Mouse (Mus musculus): Measurements from ENCODE around the gene P2ry6.

The P2ry6 gene

DNA sequence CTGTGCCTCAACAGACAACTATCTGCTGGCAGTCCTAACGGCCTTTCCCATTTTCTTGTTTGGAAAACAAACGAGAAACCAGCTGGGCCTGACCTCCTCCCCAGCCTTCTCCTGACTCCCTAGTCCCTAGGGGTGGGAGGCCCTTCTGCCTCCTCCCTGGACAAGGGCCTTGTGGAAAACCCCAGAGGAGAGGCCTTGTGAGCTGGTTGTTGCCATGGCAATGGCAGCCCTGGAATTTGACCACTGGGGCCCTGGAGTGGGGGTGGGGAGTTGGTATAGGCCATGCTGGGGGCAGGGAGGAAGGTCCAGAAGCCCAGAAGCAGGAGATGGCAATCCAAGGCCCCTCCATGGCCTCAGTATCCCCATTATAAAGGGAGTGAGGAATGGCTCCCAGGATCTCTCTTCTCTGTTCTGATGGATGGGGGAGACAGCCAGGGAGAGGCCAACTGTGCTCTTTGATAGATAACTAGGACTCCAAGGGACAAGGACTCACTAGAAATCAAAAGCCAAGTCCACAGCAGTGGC, 63.1 kb downstream of the P2ry6 start:
- TF ChIP-seq CTCF (conservative IDR thresholded peaks at IDR 0.05; ENCODE audit: low read length) (no peak), POU5F1 (IDR thresholded peaks at IDR 0.05; ENCODE audit: borderline replicate concordance, low read length) (no peak), NANOG (IDR thresholded peaks at IDR 0.05; ENCODE audit: borderline replicate concordance, low read length) (no peak)
- Histone ChIP-seq H3K4me3 (replicated peaks; ENCODE audit: low read length) (no peak overlapping the region), H3K4me1 (replicated peaks; ENCODE audit: low read depth, low read length) (peaks cover 55% of the 10 kb centered on the region), H3K27me3 (ENCODE audit: insufficient read depth, low read length) (no peaks in the 10 kb centered on the region), H3K36me3 (ENCODE audit: insufficient read depth, low read length) (peaks cover 25% of the 10 kb centered on the region), H3K9me3 (ENCODE audit: low read length) (no peaks in the 10 kb centered on the region)

DNA sequence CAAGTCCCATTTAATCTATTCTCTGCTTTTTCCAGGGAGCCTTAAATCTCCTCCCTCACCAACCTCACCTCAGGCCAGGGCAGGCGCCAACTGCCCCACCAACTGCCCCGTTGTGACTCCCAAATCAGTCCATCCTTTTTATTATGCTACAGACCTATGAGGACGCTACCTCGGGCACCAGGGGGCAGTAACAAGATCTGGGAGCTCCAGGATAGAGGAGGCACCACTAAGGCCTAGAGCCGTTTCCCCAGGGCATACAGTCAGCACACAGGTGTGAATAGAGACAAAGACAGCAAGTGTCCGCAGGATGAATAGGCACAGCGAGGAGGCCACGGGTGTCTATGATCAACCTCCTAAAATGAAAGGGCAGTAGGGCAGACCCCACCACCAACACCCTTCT, 65.9 kb downstream of the P2ry6 start:
- Histone ChIP-seq H3K4me1 (replicated peaks; ENCODE audit: low read depth, low read length) (peaks cover 40% of the 10 kb centered on the region), H3K9me3 (ENCODE audit: low read length) (no peaks in the 10 kb centered on the region), H3K27me3 (ENCODE audit: insufficient read depth, low read length) (no peaks in the 10 kb centered on the region), H3K4me3 (replicated peaks; ENCODE audit: low read length) (peak overlapping the region; percentile 60), H3K36me3 (ENCODE audit: insufficient read depth, low read length) (peaks cover 18% of the 10 kb centered on the region; the same call in 1 of the 2 replicates)
- TF ChIP-seq CTCF (conservative IDR thresholded peaks at IDR 0.05; ENCODE audit: low read length): peak; percentile 33; the same call in 1 of the 2 replicates
- TF ChIP-seq NANOG (IDR thresholded peaks at IDR 0.05; ENCODE audit: borderline replicate concordance, low read length): no peak

DNA sequence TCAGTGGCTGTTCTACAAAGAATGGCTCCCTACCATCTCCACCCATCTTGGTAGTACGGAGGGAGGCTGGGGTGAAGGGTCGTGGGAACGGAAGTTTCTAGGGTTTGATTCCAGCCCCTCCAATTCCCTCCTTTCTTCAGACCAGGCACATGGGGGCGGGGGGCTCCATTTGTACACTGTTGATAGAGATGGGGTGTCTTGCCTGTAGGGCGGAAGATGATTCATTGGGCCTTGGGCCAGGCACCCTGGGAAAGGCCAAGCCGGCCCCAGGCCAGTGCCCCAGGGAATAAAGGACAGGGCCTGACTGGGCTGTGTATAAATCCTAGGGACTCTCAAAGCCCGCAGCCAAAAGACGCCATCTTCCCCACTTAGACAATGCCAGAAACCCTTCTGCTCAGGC, 66.4 kb downstream of the P2ry6 start:
- no peak for TF ChIP-seq CTCF (conservative IDR thresholded peaks at IDR 0.05; ENCODE audit: low read length)
- TF ChIP-seq NANOG (IDR thresholded peaks at IDR 0.05; ENCODE audit: borderline replicate concordance, low read length): no peak
- TF ChIP-seq POU5F1 (IDR thresholded peaks at IDR 0.05; ENCODE audit: borderline replicate concordance, low read length): no peak

GRCm38 (mm10) chr7:100907231-100907630, 67.2 kb downstream of the P2ry6 start:
- peaks cover 13% of the 10 kb centered on the region; the same call in 1 of the 2 replicates for H3K36me3 ChIP-seq (ENCODE audit: insufficient read depth, low read length)
- H3K9me3 ChIP-seq (ENCODE audit: low read length): no peaks in the 10 kb centered on the region
- peaks cover 35% of the 10 kb centered on the region for H3K4me1 ChIP-seq (replicated peaks; ENCODE audit: low read depth, low read length)
- no peaks in the 10 kb centered on the region for H3K27me3 ChIP-seq (ENCODE audit: insufficient read depth, low read length)
- H3K4me3 ChIP-seq (replicated peaks; ENCODE audit: low read length): no peak overlapping the region
- TF ChIP-seq POU5F1 (IDR thresholded peaks at IDR 0.05; ENCODE audit: borderline replicate concordance, low read length) (no peak), CTCF (conservative IDR thresholded peaks at IDR 0.05; ENCODE audit: low read length) (peak; percentile 99)

More for the DNA sequence above, 66.4 kb downstream of the P2ry6 start:
- no peaks in the 10 kb centered on the region for H3K9me3 ChIP-seq (ENCODE audit: low read length)
- H3K4me3 ChIP-seq (replicated peaks; ENCODE audit: low read length): peak overlapping the region; percentile 60
- H3K27me3 ChIP-seq (ENCODE audit: insufficient read depth, low read length): no peaks in the 10 kb centered on the region
- H3K36me3 ChIP-seq (ENCODE audit: insufficient read depth, low read length): peaks cover 13% of the 10 kb centered on the region; the same call in 1 of the 2 replicates
- H3K4me1 ChIP-seq (replicated peaks; ENCODE audit: low read depth, low read length): peaks cover 40% of the 10 kb centered on the region

- Histone ChIP-seq H3K4me1 (replicated peaks; ENCODE audit: low read depth, low read length) (peaks cover 24% of the 10 kb centered on the region), H3K36me3 (ENCODE audit: insufficient read depth, low read length) (peaks cover 13% of the 10 kb centered on the region; the same call in 1 of the 2 replicates), H3K27me3 (ENCODE audit: insufficient read depth, low read length) (no peaks in the 10 kb centered on the region), H3K9me3 (ENCODE audit: low read length) (no peaks in the 10 kb centered on the region), H3K4me3 (replicated peaks; ENCODE audit: low read length) (no peak overlapping the region)
- TF ChIP-seq POU5F1 (IDR thresholded peaks at IDR 0.05; ENCODE audit: borderline replicate concordance, low read length) (no peak), CTCF (conservative IDR thresholded peaks at IDR 0.05; ENCODE audit: low read length) (no peak), NANOG (IDR thresholded peaks at IDR 0.05; ENCODE audit: borderline replicate concordance, low read length) (no peak)
Measured at GRCm38 (mm10) chr7:100906029-100906789, 68.2 kb downstream of the P2ry6 start.

GRCm38 (mm10) chr7:100905037-100905436, 69.4 kb downstream of the P2ry6 start:
- H3K4me3 ChIP-seq (replicated peaks; ENCODE audit: low read length): no peak overlapping the region
- TF ChIP-seq CTCF (conservative IDR thresholded peaks at IDR 0.05; ENCODE audit: low read length) (no peak), POU5F1 (IDR thresholded peaks at IDR 0.05; ENCODE audit: borderline replicate concordance, low read length) (no peak), NANOG (IDR thresholded peaks at IDR 0.05; ENCODE audit: borderline replicate concordance, low read length) (no peak)
- H3K36me3 ChIP-seq (ENCODE audit: insufficient read depth, low read length): peaks cover 13% of the 10 kb centered on the region; the same call in 1 of the 2 replicates
- H3K27me3 ChIP-seq (ENCODE audit: insufficient read depth, low read length): no peaks in the 10 kb centered on the region
- H3K4me1 ChIP-seq (replicated peaks; ENCODE audit: low read depth, low read length): peaks cover 22% of the 10 kb centered on the region
- H3K9me3 ChIP-seq (ENCODE audit: low read length): no peaks in the 10 kb centered on the region

GRCm38 (mm10) chr7:100904612-100905011, 69.8 kb downstream of the P2ry6 start:
- Histone ChIP-seq H3K36me3 (ENCODE audit: insufficient read depth, low read length) (peaks cover 10% of the 10 kb centered on the region; the same call in 1 of the 2 replicates), H3K4me1 (replicated peaks; ENCODE audit: low read depth, low read length) (peaks cover 22% of the 10 kb centered on the region), H3K27me3 (ENCODE audit: insufficient read depth, low read length) (no peaks in the 10 kb centered on the region), H3K4me3 (replicated peaks; ENCODE audit: low read length) (no peak overlapping the region), H3K9me3 (ENCODE audit: low read length) (no peaks in the 10 kb centered on the region)
- TF ChIP-seq NANOG (IDR thresholded peaks at IDR 0.05; ENCODE audit: borderline replicate concordance, low read length) (no peak), POU5F1 (IDR thresholded peaks at IDR 0.05; ENCODE audit: borderline replicate concordance, low read length) (no peak), CTCF (conservative IDR thresholded peaks at IDR 0.05; ENCODE audit: low read length) (no peak)

GRCm38 (mm10) chr7:100902451-100903137, 71.9 kb downstream of the P2ry6 start:
- peaks cover 11% of the 10 kb centered on the region for H3K36me3 ChIP-seq (ENCODE audit: insufficient read depth, low read length)
- H3K9me3 ChIP-seq (ENCODE audit: low read length): peaks cover 12% of the 10 kb centered on the region
- H3K4me3 ChIP-seq (replicated peaks; ENCODE audit: low read length): no peak overlapping the region
- TF ChIP-seq NANOG (IDR thresholded peaks at IDR 0.05; ENCODE audit: borderline replicate concordance, low read length) (no peak), CTCF (conservative IDR thresholded peaks at IDR 0.05; ENCODE audit: low read length) (peak; percentile 58)
- no peaks in the 10 kb centered on the region for H3K27me3 ChIP-seq (ENCODE audit: insufficient read depth, low read length)
- H3K4me1 ChIP-seq (replicated peaks; ENCODE audit: low read depth, low read length): peaks cover 3% of the 10 kb centered on the region

Data from E14TG2a.4 (cell line).